Mouse (Mus musculus): ENCODE data around the gene Ostf1. TPM values are rescaled to one million over a fixed set of nuclear protein-coding genes. Genes with fewer than 3 reads are reported as not detected.
A peak's percentile ranks its signal among the peaks of the same experiment; 100 is the strongest.

Ostf1 gene
- total RNA-seq, 4 experiments from 2014 or later: 23.5 to 35.8 (median 27.8) TPM

DNA sequence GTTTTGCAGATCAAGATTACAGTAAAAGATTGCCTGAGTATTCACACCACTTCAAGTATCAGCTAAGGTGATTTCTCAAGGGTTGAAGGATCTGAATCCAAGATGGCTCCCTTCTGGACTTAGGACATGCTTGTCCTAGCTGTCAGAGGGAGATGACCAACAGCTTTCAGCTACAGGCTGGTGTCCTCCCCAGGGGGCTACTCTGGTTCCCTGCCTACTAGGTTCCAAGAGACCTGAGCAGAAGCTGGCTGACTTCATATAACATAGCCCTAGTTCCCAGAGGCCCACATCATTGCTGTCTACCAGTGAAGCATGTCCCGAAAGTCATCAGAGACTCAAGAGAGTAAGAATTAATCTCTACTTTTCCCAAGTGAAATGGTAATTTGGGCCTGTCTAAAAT lies 62.1 kb downstream of the Ostf1 start:
- no peak for DNase-seq (ENCODE audit: low spot score in 2 of 2)

DNA sequence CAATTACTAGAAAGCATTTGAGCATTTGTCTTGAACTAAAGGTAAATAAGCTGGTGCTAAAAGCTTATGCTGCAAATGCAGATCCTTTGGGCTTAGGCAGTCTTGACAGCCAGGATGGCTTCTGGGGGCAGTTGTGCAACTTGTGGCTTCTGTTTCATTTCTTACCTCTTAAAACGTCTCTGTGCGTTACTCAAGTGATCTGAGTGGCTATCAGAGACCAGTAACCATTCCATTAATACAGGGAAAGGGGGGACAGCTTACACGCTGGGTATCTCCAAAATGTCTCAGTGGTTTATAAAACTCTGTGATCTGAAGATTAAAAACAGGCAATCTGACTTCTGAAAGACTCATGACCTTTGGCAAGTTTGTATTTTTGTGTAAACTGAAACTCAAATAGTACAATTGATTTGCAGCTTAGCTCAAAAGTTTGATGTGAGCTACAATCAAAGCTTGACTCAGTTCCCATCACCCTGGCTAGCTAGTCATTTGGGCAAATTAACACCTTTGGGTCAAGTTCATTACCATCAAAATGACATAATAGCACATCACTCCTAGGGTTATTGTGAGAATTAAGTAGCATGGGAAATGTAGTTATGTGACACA lies 62.7 kb downstream of the Ostf1 start:
- DNase-seq (ENCODE audit: low spot score in 2 of 2): no peak

DNA sequence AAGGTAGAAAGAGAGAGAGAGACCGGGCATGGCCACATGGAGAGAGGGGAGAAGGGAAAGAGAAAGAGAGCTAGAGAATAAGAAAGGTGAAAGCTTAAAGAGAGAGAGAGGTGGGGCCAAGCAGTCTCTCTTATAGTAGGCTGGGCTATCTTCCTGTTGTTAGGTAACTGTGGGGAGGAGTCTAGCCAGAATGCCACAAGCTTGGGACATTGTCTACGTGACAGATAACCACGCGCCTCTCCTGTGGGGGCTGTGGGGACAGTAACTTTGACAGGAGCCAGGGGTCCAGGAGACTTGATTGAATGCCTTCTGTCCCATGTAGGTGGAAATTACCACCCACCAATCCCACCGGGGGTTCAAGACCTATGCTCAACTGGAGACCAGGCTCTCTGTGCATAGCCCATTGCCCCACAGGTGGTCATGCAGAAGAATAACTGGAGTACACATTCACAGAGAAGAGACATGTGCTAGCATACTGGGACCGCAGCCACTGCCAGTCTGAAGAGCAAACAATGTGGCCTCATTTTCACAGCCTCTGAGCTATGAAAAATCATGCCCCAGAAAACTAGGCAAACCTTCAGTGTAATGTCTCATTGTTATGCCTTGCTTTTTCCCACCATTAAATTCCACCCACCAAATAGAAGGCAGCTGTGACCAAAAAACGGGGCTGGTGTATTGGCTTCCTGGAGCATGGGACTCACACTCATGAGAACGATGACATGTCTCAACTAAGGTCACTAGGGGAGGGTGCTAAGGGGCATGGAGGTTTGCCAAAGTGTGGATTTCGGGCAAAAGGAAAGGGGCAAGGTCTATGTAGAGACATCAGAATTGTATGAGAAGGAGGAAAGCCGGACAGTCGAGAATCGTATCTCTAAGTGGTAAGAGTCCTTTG lies 63.4 kb downstream of the Ostf1 start:
- DNase-seq (ENCODE audit: low spot score in 2 of 2): no peak

DNA sequence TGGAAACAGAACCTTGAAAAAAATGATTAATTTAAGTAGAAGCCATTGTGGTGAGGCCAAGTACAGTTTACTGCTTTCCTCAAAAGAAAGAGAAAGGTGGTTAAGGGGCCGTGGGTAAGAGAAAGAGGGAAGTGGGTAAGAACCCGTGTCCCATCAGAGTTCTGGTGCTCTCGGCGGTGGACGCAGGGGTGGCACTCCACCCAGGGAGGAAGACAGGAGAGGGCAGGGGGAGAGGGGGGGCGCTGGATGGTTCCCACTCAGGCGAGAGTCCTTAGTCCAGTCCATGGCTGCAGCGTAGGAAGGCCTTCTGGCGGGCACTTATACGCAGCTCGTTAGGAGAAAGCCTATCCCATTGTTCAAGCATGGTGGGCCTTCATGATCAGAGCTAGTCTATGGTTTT lies 64.1 kb downstream of the Ostf1 start:
- no peak for DNase-seq (ENCODE audit: low spot score in 2 of 2)

DNA sequence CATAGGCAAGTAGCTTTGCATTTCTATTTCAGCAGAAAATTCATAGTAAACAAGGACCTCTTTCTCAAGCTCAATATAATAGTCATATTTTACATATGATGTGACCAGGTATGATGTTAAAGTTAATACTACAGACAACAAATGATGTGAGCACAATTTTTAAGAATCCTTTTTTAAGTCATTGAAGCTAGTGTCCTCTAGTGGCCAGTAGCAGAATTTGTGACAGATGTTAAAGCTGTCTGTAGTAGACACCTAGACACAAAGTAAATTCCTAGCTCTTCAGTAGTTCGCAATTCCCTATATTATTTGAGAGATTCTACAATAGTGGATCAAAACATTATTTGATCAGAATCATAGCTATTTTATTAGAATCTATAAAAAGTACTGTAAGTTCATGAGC lies 73.9 kb downstream of the Ostf1 start:
- no peak for DNase-seq (ENCODE audit: low spot score in 2 of 2)

DNA sequence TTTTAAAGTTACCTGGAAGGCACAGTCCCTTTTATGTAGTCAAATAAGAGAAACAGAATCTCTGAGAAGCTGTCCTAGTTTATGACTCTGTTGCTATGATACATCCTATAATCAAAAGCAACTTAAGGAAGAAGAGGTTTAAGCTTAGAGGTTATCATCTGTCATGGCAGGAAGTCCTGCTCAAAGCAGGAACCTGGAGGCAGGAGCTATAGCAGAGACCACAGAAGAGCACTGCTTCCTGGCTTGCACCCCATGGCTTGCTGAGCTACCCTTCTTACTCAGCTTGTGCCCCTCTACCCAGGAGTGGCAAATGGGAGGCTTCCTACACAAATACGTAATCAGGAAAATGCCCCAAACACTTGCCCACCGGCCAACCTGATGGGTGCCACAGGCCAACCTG lies 76.0 kb downstream of the Ostf1 start:
- no peak for DNase-seq (ENCODE audit: low spot score in 2 of 2)

DNA sequence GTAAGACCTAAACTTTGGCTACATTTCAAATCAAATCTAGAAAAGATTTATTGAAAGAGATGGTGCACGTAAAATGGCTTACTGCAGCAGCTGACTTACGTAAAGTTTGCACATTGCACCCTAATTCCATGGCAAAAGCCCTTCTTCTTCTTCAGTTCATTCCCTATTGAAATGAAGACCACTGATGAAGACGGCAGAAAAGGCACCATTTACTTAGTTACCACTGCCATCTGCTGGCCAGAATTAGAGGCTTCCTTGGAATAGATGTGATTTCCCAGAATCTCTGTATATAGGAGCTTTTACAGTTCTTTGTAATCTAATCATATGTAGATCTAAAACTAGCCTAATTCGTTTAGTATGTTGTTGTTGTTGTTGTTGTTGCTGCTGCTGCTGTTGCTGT lies 83.0 kb downstream of the Ostf1 start:
- peak; percentile 30 to 76 for DNase-seq (ENCODE audit: low spot score in 2 of 2)

Other genes with a start within 250 kb of the Ostf1 start
- 10 to 100 TPM in 3 of 4 experiments, 1 to 10 TPM in 1; 8.0 to 11.0 (median 10.7) TPM for gene Nmrk1, start 127 bp upstream of the Ostf1 start, total RNA-seq (2022)
- 10 to 100 TPM in 3 of 4 experiments, 1 to 10 TPM in 1; 9.7 to 14.1 (median 10.7) TPM for gene Carnmt1, start 38.9 kb upstream of the Ostf1 start, total RNA-seq (2022)
- gene D030056L22Rik, start 81.4 kb upstream of the Ostf1 start, total RNA-seq (2022): 10 to 100 TPM; 17.7 to 25.5 (median 23.2) TPM
- gene Trpm6, start 118.2 kb upstream of the Ostf1 start, total RNA-seq (2022): under 1 TPM; 0.28 to 0.68 (median 0.50) TPM